Mouse (Mus musculus) limb, embryonic 14.5 days (tissue): ENCODE measurements around the gene Smo. TPM values are rescaled to one million over a fixed set of nuclear protein-coding genes. Genes with fewer than 3 reads are reported as not detected.

ENCODE experiments used
- ATAC-seq: fragments of 200-750 bp; cut with Nextera tagmentation; 2 replicates; pipeline ENCODE4 v1.8.0; 2017; ENCODE audit warnings: low read depth, moderate number of reproducible peaks, moderate TSS enrichment; ENCODE audit not compliant: low FRiP score
- DNase-seq: peaks from one replicate; pipeline ENCODE4 v3.0.0-alpha.2; 2015; ENCODE audit warnings: low spot score
- H3K27ac ChIP-seq: fragments of 300-500 bp; sonication (generic); replicated peaks from 2 replicates; pipeline ENCODE4 v1.5.1; 2014; ENCODE audit warnings: low read depth, mild to moderate bottlenecking, low read length, moderate library complexity, mixed read lengths
- H3K27me3 ChIP-seq: fragments of 300-500 bp; sonication (generic); 2 replicates; pipeline ENCODE4 v1.6.1; 2014; ENCODE audit warnings: low read length, mixed read lengths; ENCODE audit not compliant: control insufficient read depth, insufficient read depth
- H3K36me3 ChIP-seq: fragments of 300-500 bp; sonication (generic); 2 replicates; pipeline ENCODE4 v1.6.1; 2014; ENCODE audit warnings: mild to moderate bottlenecking, low read length, moderate library complexity, mixed read lengths; ENCODE audit not compliant: control insufficient read depth, insufficient read depth
- H3K4me1 ChIP-seq: fragments of 300-500 bp; sonication (generic); 2 replicates; pipeline ENCODE4 v1.6.1; 2014; ENCODE audit warnings: antibody characterized with exemption, low read length, mixed read lengths; ENCODE audit not compliant: control insufficient read depth, insufficient read depth
- H3K4me2 ChIP-seq: fragments of 300-500 bp; sonication (generic); replicated peaks from 2 replicates; pipeline ENCODE4 v1.6.1; 2014; ENCODE audit warnings: low read depth, mild to moderate bottlenecking, low read length, moderate library complexity; ENCODE audit not compliant: severe bottlenecking
- H3K4me3 ChIP-seq: fragments of 300-500 bp; sonication (generic); replicated peaks from 2 replicates; pipeline ENCODE4 v1.5.1; 2014; ENCODE audit warnings: low read length
- H3K9ac ChIP-seq: fragments of 300-500 bp; sonication (generic); 2 replicates; pipeline ENCODE4 v1.6.1; 2014; ENCODE audit warnings: mild to moderate bottlenecking, low read depth, low read length, moderate library complexity; ENCODE audit not compliant: severe bottlenecking
- H3K9me3 ChIP-seq: fragments of 300-500 bp; sonication (generic); 2 replicates; pipeline ENCODE4 v1.6.1; 2016; ENCODE audit warnings: low read length; ENCODE audit not compliant: control insufficient read depth
- POLR2A ChIP-seq: fragments of 200-500 bp; IDR thresholded peaks from 2 replicates; pipeline ENCODE4 v1.8.0; 2012; ENCODE audit warnings: inconsistent platforms, mild to moderate bottlenecking, moderate library complexity, borderline replicate concordance; ENCODE audit not compliant: insufficient read depth, insufficient read length; ENCODE audit errors: extremely low read depth
- WGBS: fragments of 180-500 bp; shearing (Covaris S2); extraction: QIAGEN DNeasy Blood & Tissue Kit; methylation state at CpG from one replicate; pipeline ENCODE4 v1.1.7; 2014; 5-methylcytosine and 5-hydroxymethylcytosine counted together
- polyA plus RNA-seq, 2 experiments: library from polyadenylated mRNA; depleted of rRNA in 1 of 2; stranded (reverse) in 1 of 2; unstranded in 1 of 2; fragments of >200 nt; fragmentation: Nextera tagmentation in 1 of 2; extraction: Ambion mirVana in 1 of 2; gene quantifications; 2 replicates each; pipeline versions ENCODE4 v1.2.1 to v1.2.3; 2012 to 2014

The Smo gene
- polyA plus RNA-seq, 2 experiments, result 58.1 to 104 TPM

GRCm38 (mm10) chr6:29802979-29803378 lies 67.7 kb downstream of the Smo start:
- TF ChIP-seq POLR2A, result no peak
- no peak for DNase-seq
- no peak for ATAC-seq
- H3K4me1 ChIP-seq, result no peaks in the 10 kb centered on the region
- no peaks in the 10 kb centered on the region for H3K36me3 ChIP-seq
- no peak overlapping the region for H3K9ac ChIP-seq
- no peaks in the 10 kb centered on the region for H3K9me3 ChIP-seq
- H3K4me3 ChIP-seq, result no peak overlapping the region
- no peak overlapping the region for H3K4me2 ChIP-seq
- 86% methylated on average over 1 of the region's 1 CpGs for WGBS
- no peaks in the 10 kb centered on the region for H3K27me3 ChIP-seq
- H3K27ac ChIP-seq, result no peak overlapping the region

- Histone ChIP-seq H3K36me3 (no peaks in the 10 kb centered on the region), H3K9ac (no peak overlapping the region), H3K27me3 (no peaks in the 10 kb centered on the region), H3K4me1 (no peaks in the 10 kb centered on the region), H3K4me3 (no peak overlapping the region), H3K9me3 (no peaks in the 10 kb centered on the region), H3K27ac (no peak overlapping the region), H3K4me2 (no peak overlapping the region)
- ATAC-seq (no peak), DNase-seq (no peak)
- 86% methylated on average over 3 of the region's 3 CpGs for WGBS
- TF ChIP-seq POLR2A, result no peak
Observed at GRCm38 (mm10) chr6:29804006-29804405, 68.7 kb downstream of the Smo start.

GRCm38 (mm10) chr6:29805381-29805780 lies 70.1 kb downstream of the Smo start:
- H3K9me3 ChIP-seq, result no peaks in the 10 kb centered on the region
- H3K4me2 ChIP-seq, result no peak overlapping the region
- H3K9ac ChIP-seq, result no peak overlapping the region
- no peaks in the 10 kb centered on the region for H3K27me3 ChIP-seq
- H3K4me3 ChIP-seq, result no peak overlapping the region
- H3K4me1 ChIP-seq, result no peaks in the 10 kb centered on the region
- DNase-seq (no peak), ATAC-seq (no peak)
- WGBS, result 26% methylated on average over 2 of the region's 2 CpGs
- no peak for TF ChIP-seq POLR2A
- H3K36me3 ChIP-seq, result no peaks in the 10 kb centered on the region
- no peak overlapping the region for H3K27ac ChIP-seq

Other genes with a start within 250 kb of the Smo start
- gene Kcp, start 227.6 kb upstream of the Smo start, polyA plus RNA-seq (2012; rRNA removed), result 92.4 and 136 TPM in 2 replicates
- 27.1 and 36.0 TPM in 2 replicates for gene Kcp, start 227.6 kb upstream of the Smo start, polyA plus RNA-seq (2014; fragmentation: Nextera tagmentation; extraction: Ambion mirVana)
- 4.8 and 5.0 TPM in 2 replicates for gene Irf5, start 208.9 kb upstream of the Smo start, polyA plus RNA-seq (2012; rRNA removed)
- 3.2 and 4.4 TPM in 2 replicates for gene Irf5, start 208.9 kb upstream of the Smo start, polyA plus RNA-seq (2014; fragmentation: Nextera tagmentation; extraction: Ambion mirVana)
- 60.1 and 64.0 TPM in 2 replicates for gene Tnpo3, start 125.6 kb upstream of the Smo start, polyA plus RNA-seq (2012; rRNA removed)
- gene Tnpo3, start 125.6 kb upstream of the Smo start, polyA plus RNA-seq (2014; fragmentation: Nextera tagmentation; extraction: Ambion mirVana), result 82.7 and 90.4 TPM in 2 replicates
- gene Tspan33, start 41.3 kb upstream of the Smo start, polyA plus RNA-seq (2012; rRNA removed), result 4.9 and 5.0 TPM in 2 replicates
- gene Tspan33, start 41.3 kb upstream of the Smo start, polyA plus RNA-seq (2014; fragmentation: Nextera tagmentation; extraction: Ambion mirVana), result 2.7 and 2.8 TPM in 2 replicates
- gene Ahcyl2, start 32.5 kb downstream of the Smo start, polyA plus RNA-seq (2012; rRNA removed), result 20.8 and 23.3 TPM in 2 replicates
- gene Ahcyl2, start 32.5 kb downstream of the Smo start, polyA plus RNA-seq (2014; fragmentation: Nextera tagmentation; extraction: Ambion mirVana), result 20.8 and 21.6 TPM in 2 replicates
- 3.3 and 3.5 TPM in 2 replicates for gene Strip2, start 181.5 kb downstream of the Smo start, polyA plus RNA-seq (2012; rRNA removed)
- 2.5 and 2.6 TPM in 2 replicates for gene Strip2, start 181.5 kb downstream of the Smo start, polyA plus RNA-seq (2014; fragmentation: Nextera tagmentation; extraction: Ambion mirVana)